Mouse (Mus musculus): ENCODE measurements around the gene Timm23.
"Not testable (repeated sequence)": the region's sequence is repeated elsewhere in the genome, so short reads cannot be mapped to it uniquely, and the experiment has no call there.

Gene Timm23

GRCm38 (mm10) chr14:32201791-32202451 is at the start of gene Timm23, which contains the start of gene Parg:
Gene Timm23 (minus strand): TSS chr14:32201898.
Gene Parg (plus strand): TSS chr14:32201949.
- DNase-seq (ENCODE audit: low spot score) = peak; percentile 79

GRCm38 (mm10) chr14:32249616-32250015 is 47.9 kb upstream of the Timm23 start:
- DNase-seq (ENCODE audit: low spot score) = no peak

DNA sequence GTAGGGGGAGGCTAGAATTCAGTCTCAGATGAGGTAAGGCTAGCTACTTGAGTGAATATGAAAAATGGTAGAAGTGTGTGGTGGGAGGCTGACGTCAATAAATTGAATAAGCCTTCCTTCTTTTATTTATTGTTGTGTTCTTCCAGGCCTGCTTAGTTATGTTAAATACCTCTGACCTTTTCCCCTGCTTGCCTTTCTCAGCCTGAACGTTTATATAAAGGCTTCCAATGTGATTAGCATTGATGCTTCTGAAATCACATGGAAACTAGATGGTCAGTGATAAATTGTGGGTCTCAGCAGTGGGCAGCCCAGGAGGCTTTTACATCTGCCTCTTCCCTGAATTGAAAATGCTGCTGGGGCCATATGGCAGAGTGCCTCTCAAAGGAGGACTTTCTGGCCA is 44.3 kb upstream of the Timm23 start:
- DNase-seq (ENCODE audit: low spot score) = no peak

DNA sequence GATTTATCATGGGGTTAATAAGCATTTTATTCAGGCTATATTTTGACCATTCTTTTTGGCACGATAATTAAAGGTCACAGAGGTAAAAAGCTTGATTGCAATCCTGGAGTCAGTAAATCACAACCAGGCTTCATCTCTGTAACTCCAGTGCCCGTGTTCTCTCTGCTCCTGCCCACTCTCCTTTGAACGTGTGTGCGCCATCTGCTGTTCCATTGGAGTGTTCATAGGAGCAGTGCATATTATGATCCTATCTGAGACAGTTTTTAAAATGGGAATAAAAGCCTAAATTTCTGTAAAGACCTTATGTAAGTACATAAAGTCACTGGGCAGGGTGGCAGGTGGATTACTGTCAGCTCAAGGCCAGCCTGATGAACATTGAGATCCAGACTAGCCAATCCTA is 40.7 kb upstream of the Timm23 start:
- no peak for DNase-seq (ENCODE audit: low spot score)

DNA sequence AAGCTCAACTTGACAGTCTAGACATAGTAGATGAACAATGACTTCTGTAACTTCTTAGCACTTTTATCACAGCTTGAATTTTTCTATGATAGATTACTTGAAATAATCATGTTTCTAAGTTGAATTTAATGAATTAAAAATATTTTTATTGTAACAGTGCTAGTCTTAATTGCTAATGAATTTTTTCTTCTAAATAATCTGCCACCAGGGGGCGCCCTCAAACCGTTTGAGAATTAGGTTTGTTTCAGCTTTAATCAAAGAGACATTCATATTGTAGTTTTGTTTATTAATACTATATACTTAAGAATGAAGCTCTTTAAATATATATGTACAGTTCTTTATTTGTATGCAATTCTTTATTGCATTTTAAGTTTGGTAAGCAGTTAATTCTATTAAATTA is 27.3 kb upstream of the Timm23 start:
- peak; percentile 67 for DNase-seq (ENCODE audit: low spot score)

DNA sequence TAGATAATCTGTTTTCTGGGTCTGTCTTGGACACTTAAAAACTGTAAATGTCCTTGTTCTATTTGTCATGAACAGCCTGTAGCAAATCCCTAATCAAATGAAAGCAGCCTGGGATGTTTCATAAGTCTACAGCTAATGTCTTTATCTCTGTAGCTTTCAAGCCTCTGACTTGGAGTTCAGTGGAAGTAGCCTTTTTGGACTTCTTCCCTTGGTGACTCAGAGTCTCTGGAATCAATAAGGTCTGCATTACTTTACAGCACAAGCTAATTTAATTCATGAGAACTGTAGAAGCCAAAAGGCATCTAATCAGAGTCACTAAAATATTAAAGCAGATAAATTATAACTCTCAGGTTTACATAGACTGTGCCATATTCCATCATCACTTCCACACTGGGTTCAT is 24.9 kb upstream of the Timm23 start:
- no peak for DNase-seq (ENCODE audit: low spot score)

DNA sequence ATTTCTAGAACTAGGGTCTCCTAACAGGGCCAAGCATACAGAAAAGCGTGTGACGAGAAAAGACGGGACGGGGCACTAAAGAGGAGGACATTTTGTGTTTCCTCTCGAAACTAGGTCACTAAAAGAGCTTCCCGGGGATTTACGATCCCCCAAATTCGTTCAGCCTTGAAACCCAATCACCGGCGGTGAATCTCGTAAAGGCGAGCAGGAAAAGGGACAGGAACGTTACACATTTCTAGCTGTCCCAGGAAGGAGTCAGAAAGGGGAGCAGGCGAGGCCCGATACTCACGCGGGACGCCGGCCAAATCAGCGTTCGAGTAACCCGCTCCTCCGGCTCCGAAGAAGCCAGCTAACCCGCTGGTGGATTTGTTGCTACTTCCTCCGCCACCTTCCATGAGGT is 344 bp downstream of the Timm23 start:
- peak; percentile 51 for DNase-seq (ENCODE audit: low spot score)

DNA sequence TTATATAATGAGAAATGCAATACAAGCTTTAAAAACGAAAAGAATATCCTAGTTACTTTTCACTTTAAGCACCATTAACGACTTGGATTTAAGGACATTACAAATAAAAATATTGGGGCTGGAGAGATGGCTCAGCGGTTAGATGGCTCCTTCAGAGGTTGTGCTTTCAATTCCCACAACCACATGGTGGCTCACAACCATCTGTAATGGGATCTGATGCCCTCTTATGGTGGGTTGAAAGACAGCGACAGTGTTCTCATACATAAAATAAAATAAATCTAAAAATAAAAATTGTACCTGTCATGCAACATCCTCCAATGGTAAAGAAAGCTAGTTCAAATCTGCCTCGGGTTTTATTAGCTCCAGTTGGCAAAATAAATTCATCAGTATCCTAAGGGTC is 8.1 kb downstream of the Timm23 start:
- not testable (repeated sequence) for DNase-seq (ENCODE audit: low spot score)

- peak; percentile 30 for DNase-seq (ENCODE audit: low spot score)
These were observed 9.3 kb downstream of the Timm23 start for GRCm38 (mm10) chr14:32192437-32192836.

GRCm38 (mm10) chr14:32191926-32192325 is 9.8 kb downstream of the Timm23 start:
- no peak for DNase-seq (ENCODE audit: low spot score)

DNA sequence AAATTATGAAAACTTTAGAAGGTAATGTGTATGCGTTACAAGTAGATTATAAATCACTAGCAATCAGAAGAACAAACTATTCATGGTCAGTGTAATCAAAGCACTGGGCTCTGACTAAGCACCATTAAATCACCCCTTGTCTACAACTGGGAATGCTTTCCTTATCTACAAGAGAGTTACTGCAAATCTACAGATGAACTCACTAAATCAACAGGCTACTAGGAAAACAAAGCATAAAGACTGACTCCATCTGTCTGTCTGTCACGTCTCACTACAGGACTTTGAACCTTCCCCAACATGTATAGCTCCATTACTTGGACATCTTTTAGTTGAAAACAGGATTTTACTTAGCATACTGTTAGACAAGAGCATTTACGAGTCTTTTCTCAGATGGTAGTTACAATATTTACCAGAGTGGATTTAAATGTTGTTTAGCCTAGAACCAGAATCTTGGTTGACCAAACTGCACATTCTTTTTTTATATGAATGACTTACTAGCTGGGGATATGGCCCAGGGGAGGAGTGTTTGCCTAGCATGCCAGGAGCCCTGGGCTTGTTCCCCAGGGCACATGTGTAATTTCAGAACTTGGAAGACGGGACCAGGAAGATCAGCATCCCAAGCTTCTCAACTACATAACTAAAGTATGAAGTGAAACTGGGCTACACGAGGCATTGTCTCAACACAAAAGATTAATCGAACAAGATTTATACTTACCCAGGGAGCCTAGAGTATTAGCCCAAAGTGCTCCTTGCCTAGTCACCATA is 10.9 kb downstream of the Timm23 start:
- DNase-seq (ENCODE audit: low spot score) = no peak

GRCm38 (mm10) chr14:32183846-32184245 is 17.9 kb downstream of the Timm23 start:
- no peak for DNase-seq (ENCODE audit: low spot score)

DNA sequence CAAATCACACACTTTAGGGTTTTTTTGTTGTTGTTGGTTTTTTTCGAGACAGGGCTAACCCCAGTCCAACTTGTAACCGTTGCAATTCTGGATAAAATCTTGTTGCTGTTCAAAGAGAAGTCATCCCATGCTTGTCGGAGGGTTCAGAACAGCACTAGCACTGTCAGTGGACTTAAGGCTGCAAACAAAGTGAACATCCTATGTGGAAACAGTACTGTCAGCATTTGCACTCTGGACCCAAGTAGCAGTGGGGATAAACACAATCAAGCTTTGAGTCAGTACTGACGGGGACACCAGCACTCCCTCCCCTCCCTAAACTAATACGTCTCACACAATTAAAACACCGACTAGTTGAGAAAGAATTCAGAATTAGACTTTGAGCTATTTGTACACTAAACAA is 20.8 kb downstream of the Timm23 start:
- DNase-seq (ENCODE audit: low spot score) = no peak

- no peak for DNase-seq (ENCODE audit: low spot score)
These were observed 22.1 kb downstream of the Timm23 start for GRCm38 (mm10) chr14:32179393-32180195.

DNA sequence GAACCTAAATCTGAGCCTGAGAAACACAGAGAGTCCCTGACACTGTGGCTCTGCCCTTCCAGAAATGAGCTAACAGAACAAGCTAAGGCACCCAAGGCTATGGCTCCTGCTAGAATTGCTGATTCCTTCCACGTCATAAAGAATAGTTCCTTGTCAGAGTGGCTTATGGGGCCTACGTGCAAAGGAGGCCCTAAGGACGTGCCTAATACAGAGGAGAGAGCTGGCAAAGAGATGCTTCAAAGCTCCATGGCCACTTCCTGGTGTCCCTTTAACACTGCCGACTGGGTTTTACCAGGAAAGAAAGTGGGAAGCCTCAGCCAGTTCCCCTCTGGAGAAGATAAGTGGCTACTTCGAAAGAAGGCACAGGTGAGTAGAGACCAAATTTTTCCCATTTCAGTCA is 25.1 kb downstream of the Timm23 start:
- not testable (repeated sequence) for DNase-seq (ENCODE audit: low spot score)

GRCm38 (mm10) chr14:32175310-32175709 is 26.4 kb downstream of the Timm23 start:
- DNase-seq (ENCODE audit: low spot score) = no peak

DNA sequence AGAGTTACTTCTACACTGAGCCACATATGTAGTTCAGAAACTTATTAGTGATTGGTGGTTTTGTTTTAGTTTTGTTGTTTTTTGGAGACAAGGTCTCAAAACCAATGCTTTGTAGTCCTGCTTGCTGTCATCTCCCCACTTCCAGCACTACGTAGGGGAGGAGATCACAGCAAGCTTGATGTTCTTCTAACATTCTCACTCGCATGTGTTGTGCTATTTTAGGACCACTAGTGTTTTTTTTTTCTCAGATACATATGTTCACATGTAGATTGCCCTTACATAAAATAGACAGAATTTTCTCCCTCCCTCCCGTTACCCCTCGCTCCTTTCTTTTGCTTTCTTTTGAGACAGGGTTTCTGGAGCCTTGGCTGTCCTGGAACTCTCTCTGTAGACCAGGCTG is 31.6 kb downstream of the Timm23 start:
- DNase-seq (ENCODE audit: low spot score) = no peak

GRCm38 (mm10) chr14:32168653-32169231 is 33.0 kb downstream of the Timm23 start:
- DNase-seq (ENCODE audit: low spot score) = no peak

GRCm38 (mm10) chr14:32167326-32167725 is 34.4 kb downstream of the Timm23 start:
- no peak for DNase-seq (ENCODE audit: low spot score)

- DNase-seq (ENCODE audit: low spot score) = no peak
These were observed 34.9 kb downstream of the Timm23 start for GRCm38 (mm10) chr14:32166840-32167239.

GRCm38 (mm10) chr14:32166062-32166441 is 35.6 kb downstream of the Timm23 start:
- no peak for DNase-seq (ENCODE audit: low spot score)

DNA sequence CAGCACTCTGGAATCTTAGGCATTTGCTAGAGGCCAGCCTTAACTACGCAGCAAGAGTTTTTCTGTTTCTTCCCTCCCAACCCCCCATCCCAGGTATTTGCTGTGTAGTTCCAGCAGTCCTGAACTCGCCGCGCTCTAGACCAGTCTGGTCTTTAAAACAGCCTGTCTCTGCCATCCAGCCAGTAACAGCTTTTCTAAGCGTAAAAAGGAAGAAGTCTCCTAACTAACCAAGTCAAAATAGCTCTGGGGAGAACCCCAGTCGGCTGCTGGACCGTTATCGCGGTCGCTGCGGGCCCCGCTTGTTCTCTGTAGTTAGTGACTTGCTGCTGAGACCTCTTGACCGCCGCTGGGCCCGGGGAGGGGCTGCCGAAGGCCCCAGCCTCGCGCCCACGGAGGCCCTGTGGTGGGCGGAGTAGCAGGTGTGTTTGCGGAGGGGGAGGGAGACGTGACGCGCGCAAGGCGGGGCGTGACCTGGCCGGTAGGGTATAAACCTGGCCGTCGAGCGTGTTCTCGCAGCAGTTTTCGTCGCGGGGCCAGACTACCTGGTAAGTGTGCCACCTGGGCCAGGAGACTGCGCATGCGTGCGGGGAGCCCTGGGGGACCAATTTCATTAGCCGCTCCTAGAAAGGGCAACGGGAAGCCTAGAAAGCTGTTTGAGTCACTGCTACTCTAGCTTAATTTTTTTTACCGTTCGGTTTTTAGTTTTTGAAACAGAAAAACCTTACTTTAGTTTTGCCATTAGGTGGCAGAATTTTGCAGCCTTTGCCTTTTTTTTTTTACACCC is 36.2 kb downstream of the Timm23 start:
- DNase-seq (ENCODE audit: low spot score) = peak; percentile 76

Data from urinary bladder, postnatal 25 days (tissue).